Mouse (Mus musculus): Measurements from ENCODE around the gene Nr2e3. TPM values are rescaled to one million over a fixed set of nuclear protein-coding genes. Genes with fewer than 3 reads are reported as not detected.
"Not testable (repeated sequence)": the region's sequence is repeated elsewhere in the genome, so short reads cannot be mapped to it uniquely, and the experiment has no call there.

The Nr2e3 gene
- polyA plus RNA-seq, 1 experiment, result not detected

- no peak overlapping the region for H3K27ac ChIP-seq (ENCODE audit: insufficient read depth, low read depth, low read length)
- H3K4me1 ChIP-seq (ENCODE audit: control insufficient read depth, insufficient read depth, low read length), result no peaks in the 10 kb centered on the region
- no peak overlapping the region for H3K4me3 ChIP-seq (ENCODE audit: insufficient read depth, low read depth, low read length)
- TF ChIP-seq POLR2A (IDR thresholded peaks at IDR 0.05; ENCODE audit: insufficient read depth, low read depth, low read length) (no peak), CTCF (IDR thresholded peaks at IDR 0.05; ENCODE audit: insufficient read depth, low read depth, low read length) (no peak)
- WGBS, result 77% methylated on average over 4 of the region's 4 CpGs
Measured at GRCm38 (mm10) chr9:59971263-59971662, 10.8 kb upstream of the Nr2e3 start.

- TF ChIP-seq CTCF (IDR thresholded peaks at IDR 0.05; ENCODE audit: insufficient read depth, low read depth, low read length) (peak; percentile 56; the same call in 1 of the 2 replicates), POLR2A (IDR thresholded peaks at IDR 0.05; ENCODE audit: insufficient read depth, low read depth, low read length) (no peak)
- Histone ChIP-seq H3K4me1 (ENCODE audit: control insufficient read depth, insufficient read depth, low read length) (peaks cover 3% of the 10 kb centered on the region; the same call in 1 of the 2 replicates), H3K27ac (ENCODE audit: insufficient read depth, low read depth, low read length) (no peak overlapping the region), H3K4me3 (ENCODE audit: insufficient read depth, low read depth, low read length) (no peak overlapping the region)
- WGBS, result 22% methylated on average over 6 of the region's 6 CpGs
Measured at GRCm38 (mm10) chr9:59969383-59969782, 8.9 kb upstream of the Nr2e3 start.

- no peak for TF ChIP-seq CTCF (IDR thresholded peaks at IDR 0.05; ENCODE audit: insufficient read depth, low read depth, low read length)
- Histone ChIP-seq H3K4me3 (ENCODE audit: insufficient read depth, low read depth, low read length) (no peak overlapping the region), H3K27ac (ENCODE audit: insufficient read depth, low read depth, low read length) (no peak overlapping the region), H3K4me1 (ENCODE audit: control insufficient read depth, insufficient read depth, low read length) (peaks cover 7% of the 10 kb centered on the region; the same call in 1 of the 2 replicates)
- WGBS, result 93% methylated on average over 10 of the region's 10 CpGs
Measured at GRCm38 (mm10) chr9:59965046-59965445, 4.6 kb upstream of the Nr2e3 start.

- no peak overlapping the region for H3K27ac ChIP-seq (ENCODE audit: insufficient read depth, low read depth, low read length)
- no peak for TF ChIP-seq POLR2A (IDR thresholded peaks at IDR 0.05; ENCODE audit: insufficient read depth, low read depth, low read length)
- no peak for TF ChIP-seq CTCF (IDR thresholded peaks at IDR 0.05; ENCODE audit: insufficient read depth, low read depth, low read length)
- no peak overlapping the region for H3K4me3 ChIP-seq (ENCODE audit: insufficient read depth, low read depth, low read length)
- 40% methylated on average over 3 of the region's 3 CpGs for WGBS
- peaks cover 7% of the 10 kb centered on the region; the same call in 1 of the 2 replicates for H3K4me1 ChIP-seq (ENCODE audit: control insufficient read depth, insufficient read depth, low read length)
Measured at GRCm38 (mm10) chr9:59964367-59964766, 3.9 kb upstream of the Nr2e3 start.

GRCm38 (mm10) chr9:59961201-59961955, 919 bp upstream of the Nr2e3 start:
- 66% methylated on average over 14 of the region's 14 CpGs for whole genome bisulfite sequencing
- H3K27ac ChIP-seq (ENCODE audit: insufficient read depth, low read depth, low read length), result no peak overlapping the region
- TF ChIP-seq CTCF (IDR thresholded peaks at IDR 0.05; ENCODE audit: insufficient read depth, low read depth, low read length) (no peak), POLR2A (IDR thresholded peaks at IDR 0.05; ENCODE audit: insufficient read depth, low read depth, low read length) (no peak)
- H3K4me3 ChIP-seq (ENCODE audit: insufficient read depth, low read depth, low read length), result no peak overlapping the region
- H3K4me1 ChIP-seq (ENCODE audit: control insufficient read depth, insufficient read depth, low read length), result peaks cover 9% of the 10 kb centered on the region; the same call in 1 of the 2 replicates

GRCm38 (mm10) chr9:59959276-59959675, 1.2 kb downstream of the Nr2e3 start:
- H3K4me3 ChIP-seq (ENCODE audit: insufficient read depth, low read depth, low read length), result no peak overlapping the region
- peaks cover 5% of the 10 kb centered on the region; the same call in 1 of the 2 replicates for H3K4me1 ChIP-seq (ENCODE audit: control insufficient read depth, insufficient read depth, low read length)
- 3% methylated on average over 8 of the region's 8 CpGs for WGBS
- H3K27ac ChIP-seq (ENCODE audit: insufficient read depth, low read depth, low read length), result no peak overlapping the region
- peak; percentile 55 for TF ChIP-seq CTCF (IDR thresholded peaks at IDR 0.05; ENCODE audit: insufficient read depth, low read depth, low read length)
- TF ChIP-seq POLR2A (IDR thresholded peaks at IDR 0.05; ENCODE audit: insufficient read depth, low read depth, low read length), result no peak

- WGBS, result 63% methylated on average over 1 of the region's 1 CpGs
- H3K27ac ChIP-seq (ENCODE audit: insufficient read depth, low read depth, low read length); H3K4me1 ChIP-seq (ENCODE audit: control insufficient read depth, insufficient read depth, low read length); H3K4me3 ChIP-seq (ENCODE audit: insufficient read depth, low read depth, low read length): not testable (repeated sequence)
Measured at GRCm38 (mm10) chr9:59958115-59958514, 2.3 kb downstream of the Nr2e3 start.

GRCm38 (mm10) chr9:59956496-59956895, 4.0 kb downstream of the Nr2e3 start:
- H3K4me3 ChIP-seq (ENCODE audit: insufficient read depth, low read depth, low read length), result no peak overlapping the region
- peaks cover 2% of the 10 kb centered on the region; the same call in 1 of the 2 replicates for H3K4me1 ChIP-seq (ENCODE audit: control insufficient read depth, insufficient read depth, low read length)
- H3K27ac ChIP-seq (ENCODE audit: insufficient read depth, low read depth, low read length), result no peak overlapping the region
- WGBS, result 57% methylated on average over 6 of the region's 6 CpGs
- TF ChIP-seq CTCF (IDR thresholded peaks at IDR 0.05; ENCODE audit: insufficient read depth, low read depth, low read length), result no peak
- TF ChIP-seq POLR2A (IDR thresholded peaks at IDR 0.05; ENCODE audit: insufficient read depth, low read depth, low read length), result no peak

- Histone ChIP-seq H3K27ac (ENCODE audit: insufficient read depth, low read depth, low read length) (no peak overlapping the region), H3K4me3 (ENCODE audit: insufficient read depth, low read depth, low read length) (no peak overlapping the region), H3K4me1 (ENCODE audit: control insufficient read depth, insufficient read depth, low read length) (peaks cover 2% of the 10 kb centered on the region; the same call in 1 of the 2 replicates)
- WGBS, result 89% methylated on average over 6 of the region's 6 CpGs
- no peak for TF ChIP-seq POLR2A (IDR thresholded peaks at IDR 0.05; ENCODE audit: insufficient read depth, low read depth, low read length)
- no peak for TF ChIP-seq CTCF (IDR thresholded peaks at IDR 0.05; ENCODE audit: insufficient read depth, low read depth, low read length)
Measured at GRCm38 (mm10) chr9:59955692-59956091, 4.8 kb downstream of the Nr2e3 start.

Measured in olfactory bulb, adult 2 months (tissue).